Mouse (Mus musculus): ENCODE measurements around the gene Siglecf. TPM values are rescaled to one million over a fixed set of nuclear protein-coding genes. Genes with fewer than 3 reads are reported as not detected.
"Not testable (repeated sequence)": the region's sequence is repeated elsewhere in the genome, so short reads cannot be mapped to it uniquely, and the experiment has no call there.

The Siglecf gene
- total and polyA plus RNA-seq, 3 experiments: 0.24 to 1.5 TPM; not detected in 1

DNA sequence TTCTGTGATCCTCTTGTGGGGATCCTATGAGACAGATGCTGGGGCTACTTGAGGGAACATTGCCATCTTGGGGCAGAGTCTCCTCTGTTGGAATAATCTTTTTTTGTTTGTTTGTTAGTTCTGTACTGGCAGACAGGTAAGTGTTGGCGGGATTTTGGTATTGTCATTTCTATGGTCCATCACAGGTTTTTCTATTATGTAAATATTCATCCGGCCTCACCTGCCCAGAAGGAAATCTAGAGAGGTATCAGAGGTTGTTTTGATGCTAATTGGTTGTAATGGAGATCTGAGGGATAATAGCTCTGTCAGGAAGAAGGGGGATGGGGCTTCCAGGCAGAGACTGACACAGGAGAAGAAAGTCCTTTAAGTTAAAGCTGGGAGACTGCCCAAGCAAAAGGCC is 7.1 kb upstream of the Siglecf start:
- DNase-seq (ENCODE audit: low spot score): no peak
- no peaks in the 10 kb centered on the region for H3K36me3 ChIP-seq (replicated peaks)
- H3K9me3 ChIP-seq (replicated peaks): no peaks in the 10 kb centered on the region
- TF ChIP-seq TAL1 (conservative IDR thresholded peaks at IDR 0.05; ENCODE audit: low read depth, low read length) (no peak), CTCF (IDR thresholded peaks at IDR 0.05; ENCODE audit: low read depth, low read length) (no peak), GATA1 (IDR thresholded peaks at IDR 0.05; ENCODE audit: borderline replicate concordance, low read length) (no peak), GATA2 (IDR thresholded peaks at IDR 0.05; ENCODE audit: borderline replicate concordance, low read depth, low read length) (no peak), POLR2AphosphoS5 (IDR thresholded peaks at IDR 0.05; ENCODE audit: insufficient replicate concordance, low read depth, low read length) (no peak)
- peaks cover 5% of the 10 kb centered on the region for H3K4me1 ChIP-seq (ENCODE audit: insufficient read depth, low read depth, low read length)
- H3K4me3 ChIP-seq (ENCODE audit: low read depth, low read length): no peak overlapping the region
- peaks cover 5% of the 10 kb centered on the region for H3K27me3 ChIP-seq (ENCODE audit: insufficient read depth, low read length)
- ATAC-seq (ENCODE audit: extremely low read depth, insufficient number of reproducible peaks, low FRiP score, poor library complexity, severe bottlenecking): no peak

DNA sequence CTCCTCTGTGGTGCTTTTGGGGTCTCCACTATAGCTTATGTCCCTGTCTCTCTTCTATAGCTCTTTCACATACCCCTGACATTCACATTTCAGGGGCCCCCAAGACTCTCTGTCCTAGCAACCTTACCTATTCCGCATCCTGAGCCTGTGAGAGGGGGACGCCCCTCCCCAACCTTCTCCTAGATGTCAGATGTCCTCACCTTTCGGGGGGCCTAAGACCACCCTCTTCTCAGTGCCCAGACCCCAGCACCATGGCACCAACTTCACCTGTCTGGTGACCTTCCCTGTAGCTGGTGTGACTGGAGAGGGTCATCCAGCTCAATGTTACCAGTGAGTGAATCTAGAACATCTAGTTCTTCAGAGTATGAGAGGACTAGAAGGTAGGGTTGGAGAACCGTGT is 6.7 kb upstream of the Siglecf start:
- no peaks in the 10 kb centered on the region for H3K9me3 ChIP-seq (replicated peaks)
- DNase-seq (ENCODE audit: low spot score): no peak
- peaks cover 5% of the 10 kb centered on the region for H3K4me1 ChIP-seq (ENCODE audit: insufficient read depth, low read depth, low read length)
- ATAC-seq (ENCODE audit: extremely low read depth, insufficient number of reproducible peaks, low FRiP score, poor library complexity, severe bottlenecking): no peak
- H3K4me3 ChIP-seq (ENCODE audit: low read depth, low read length): no peak overlapping the region
- TF ChIP-seq CTCF (IDR thresholded peaks at IDR 0.05; ENCODE audit: low read depth, low read length) (no peak), GATA1 (IDR thresholded peaks at IDR 0.05; ENCODE audit: borderline replicate concordance, low read length) (no peak), GATA2 (IDR thresholded peaks at IDR 0.05; ENCODE audit: borderline replicate concordance, low read depth, low read length) (no peak), POLR2AphosphoS5 (IDR thresholded peaks at IDR 0.05; ENCODE audit: insufficient replicate concordance, low read depth, low read length) (no peak), TAL1 (conservative IDR thresholded peaks at IDR 0.05; ENCODE audit: low read depth, low read length) (no peak)
- no peaks in the 10 kb centered on the region for H3K36me3 ChIP-seq (replicated peaks)
- H3K27me3 ChIP-seq (ENCODE audit: insufficient read depth, low read length): peaks cover 5% of the 10 kb centered on the region

DNA sequence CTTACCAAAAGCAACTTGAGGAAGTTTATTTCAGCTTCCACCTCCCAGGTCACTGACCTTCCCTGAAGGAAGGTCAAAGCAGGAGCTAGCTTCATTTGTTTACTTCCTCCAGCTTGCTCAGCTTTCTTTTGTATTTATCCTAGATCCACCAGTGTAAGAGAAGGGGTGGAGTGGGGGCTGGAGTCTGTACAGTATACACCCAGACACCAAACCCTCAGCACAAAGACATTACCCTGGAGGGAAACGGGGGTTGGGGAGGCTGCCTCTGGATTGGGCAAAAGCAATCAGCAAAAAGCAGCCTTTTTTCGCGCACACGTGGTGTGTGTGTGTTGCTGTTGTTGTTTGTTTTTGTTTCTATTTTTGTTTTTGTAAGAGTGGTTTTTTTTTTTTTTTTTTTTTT is 5.0 kb upstream of the Siglecf start:
- no peak overlapping the region for H3K4me3 ChIP-seq (ENCODE audit: low read depth, low read length)
- H3K27me3 ChIP-seq (ENCODE audit: insufficient read depth, low read length): peaks cover 5% of the 10 kb centered on the region
- no peak for DNase-seq (ENCODE audit: low spot score)
- TF ChIP-seq TAL1 (conservative IDR thresholded peaks at IDR 0.05; ENCODE audit: low read depth, low read length): no peak
- TF ChIP-seq CTCF (IDR thresholded peaks at IDR 0.05; ENCODE audit: low read depth, low read length): no peak
- no peak for TF ChIP-seq POLR2AphosphoS5 (IDR thresholded peaks at IDR 0.05; ENCODE audit: insufficient replicate concordance, low read depth, low read length)
- no peak for TF ChIP-seq GATA2 (IDR thresholded peaks at IDR 0.05; ENCODE audit: borderline replicate concordance, low read depth, low read length)
- TF ChIP-seq GATA1 (IDR thresholded peaks at IDR 0.05; ENCODE audit: borderline replicate concordance, low read length): no peak
- no peak for ATAC-seq (ENCODE audit: extremely low read depth, insufficient number of reproducible peaks, low FRiP score, poor library complexity, severe bottlenecking)
- H3K9me3 ChIP-seq (replicated peaks): no peaks in the 10 kb centered on the region
- peaks cover 5% of the 10 kb centered on the region for H3K4me1 ChIP-seq (ENCODE audit: insufficient read depth, low read depth, low read length)
- H3K36me3 ChIP-seq (replicated peaks): no peaks in the 10 kb centered on the region

DNA sequence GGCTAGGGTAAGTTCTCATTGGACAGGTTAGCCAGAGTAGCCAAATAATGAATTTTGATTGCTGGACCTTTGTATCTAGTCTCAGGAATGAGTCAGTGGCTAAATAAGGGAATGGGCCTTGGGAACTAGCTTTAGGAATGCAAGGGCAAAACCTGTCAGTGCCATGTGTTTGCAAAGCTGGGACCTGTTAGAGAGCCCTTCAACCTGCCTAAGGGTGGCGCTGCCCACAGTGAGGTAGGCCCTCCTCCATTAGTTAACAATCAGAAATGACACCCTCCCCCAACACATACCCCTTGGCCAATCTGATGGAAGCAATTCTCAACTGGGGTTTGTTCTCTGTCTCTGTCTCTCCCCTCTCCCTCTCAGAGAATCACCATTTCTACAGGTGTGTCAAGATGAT is 4.6 kb upstream of the Siglecf start:
- ATAC-seq (ENCODE audit: extremely low read depth, insufficient number of reproducible peaks, low FRiP score, poor library complexity, severe bottlenecking) (no peak), DNase-seq (ENCODE audit: low spot score) (no peak)
- no peak overlapping the region for H3K4me3 ChIP-seq (ENCODE audit: low read depth, low read length)
- no peaks in the 10 kb centered on the region for H3K9me3 ChIP-seq (replicated peaks)
- H3K4me1 ChIP-seq (ENCODE audit: insufficient read depth, low read depth, low read length): peaks cover 5% of the 10 kb centered on the region
- no peak for TF ChIP-seq GATA2 (IDR thresholded peaks at IDR 0.05; ENCODE audit: borderline replicate concordance, low read depth, low read length)
- no peak for TF ChIP-seq GATA1 (IDR thresholded peaks at IDR 0.05; ENCODE audit: borderline replicate concordance, low read length)
- no peak for TF ChIP-seq POLR2AphosphoS5 (IDR thresholded peaks at IDR 0.05; ENCODE audit: insufficient replicate concordance, low read depth, low read length)
- TF ChIP-seq CTCF (IDR thresholded peaks at IDR 0.05; ENCODE audit: low read depth, low read length): no peak
- TF ChIP-seq TAL1 (conservative IDR thresholded peaks at IDR 0.05; ENCODE audit: low read depth, low read length): no peak
- H3K36me3 ChIP-seq (replicated peaks): no peaks in the 10 kb centered on the region
- H3K27me3 ChIP-seq (ENCODE audit: insufficient read depth, low read length): peaks cover 5% of the 10 kb centered on the region

- not testable (repeated sequence) for H3K36me3 ChIP-seq (replicated peaks); ATAC-seq (ENCODE audit: extremely low read depth, insufficient number of reproducible peaks, low FRiP score, poor library complexity, severe bottlenecking); H3K4me3 ChIP-seq (ENCODE audit: low read depth, low read length); DNase-seq (ENCODE audit: low spot score); H3K4me1 ChIP-seq (ENCODE audit: insufficient read depth, low read depth, low read length); H3K27me3 ChIP-seq (ENCODE audit: insufficient read depth, low read length); H3K9me3 ChIP-seq (replicated peaks)
These were observed 1.5 kb upstream of the Siglecf start for GRCm38 (mm10) chr7:43349623-43350022.

DNA sequence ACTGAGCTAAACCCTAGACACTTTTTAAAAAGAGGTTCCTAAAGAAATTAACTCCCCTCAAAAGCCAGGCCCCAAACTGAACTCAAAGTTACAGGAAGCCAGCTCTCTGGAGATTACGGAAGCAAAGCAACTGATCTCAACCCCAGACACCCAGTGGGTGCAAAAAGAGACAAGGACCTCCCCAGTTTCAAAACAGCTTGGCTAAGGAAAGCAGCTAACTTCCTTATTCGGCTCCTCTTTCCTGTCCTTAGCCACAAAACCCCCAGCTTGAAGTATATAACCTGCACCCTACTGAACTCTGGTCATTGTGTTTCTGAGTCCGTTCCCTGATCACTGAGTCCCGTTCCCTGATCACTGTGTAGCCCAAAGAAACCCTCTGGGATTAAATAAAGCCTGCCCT is 2.0 kb downstream of the Siglecf start:
- Histone ChIP-seq H3K36me3 (replicated peaks) (no peaks in the 10 kb centered on the region), H3K4me1 (ENCODE audit: insufficient read depth, low read depth, low read length) (no peaks in the 10 kb centered on the region), H3K4me3 (ENCODE audit: low read depth, low read length) (no peak overlapping the region), H3K9me3 (replicated peaks) (no peaks in the 10 kb centered on the region), H3K27me3 (ENCODE audit: insufficient read depth, low read length) (no peaks in the 10 kb centered on the region)
- TF ChIP-seq GATA1 (IDR thresholded peaks at IDR 0.05; ENCODE audit: borderline replicate concordance, low read length) (no peak), CTCF (IDR thresholded peaks at IDR 0.05; ENCODE audit: low read depth, low read length) (no peak), TAL1 (conservative IDR thresholded peaks at IDR 0.05; ENCODE audit: low read depth, low read length) (no peak), GATA2 (IDR thresholded peaks at IDR 0.05; ENCODE audit: borderline replicate concordance, low read depth, low read length) (no peak), POLR2AphosphoS5 (IDR thresholded peaks at IDR 0.05; ENCODE audit: insufficient replicate concordance, low read depth, low read length) (no peak)
- no peak for ATAC-seq (ENCODE audit: extremely low read depth, insufficient number of reproducible peaks, low FRiP score, poor library complexity, severe bottlenecking)
- no peak for DNase-seq (ENCODE audit: low spot score)

DNA sequence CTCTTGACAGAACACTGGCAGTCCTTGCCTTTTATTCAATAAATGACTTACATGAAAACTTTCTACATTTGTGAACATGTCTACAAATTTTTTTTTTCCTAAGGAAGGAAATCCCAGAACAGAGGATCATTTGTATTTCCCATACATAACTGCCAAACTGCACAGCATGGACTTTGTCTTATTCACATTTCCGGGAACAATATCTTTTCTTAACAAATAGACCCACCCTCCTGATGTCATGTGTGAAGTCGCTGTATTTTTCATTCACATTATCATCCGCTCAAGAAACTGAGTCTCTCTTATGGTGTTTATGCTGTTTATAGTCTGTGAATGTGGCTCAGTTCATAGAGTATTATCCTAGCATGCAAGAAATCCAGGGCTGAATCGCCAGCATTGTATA is 2.6 kb downstream of the Siglecf start:
- Histone ChIP-seq H3K4me3 (ENCODE audit: low read depth, low read length) (no peak overlapping the region), H3K4me1 (ENCODE audit: insufficient read depth, low read depth, low read length) (no peaks in the 10 kb centered on the region), H3K36me3 (replicated peaks) (no peaks in the 10 kb centered on the region), H3K9me3 (replicated peaks) (no peaks in the 10 kb centered on the region), H3K27me3 (ENCODE audit: insufficient read depth, low read length) (no peaks in the 10 kb centered on the region)
- no peak for DNase-seq (ENCODE audit: low spot score)
- no peak for TF ChIP-seq POLR2AphosphoS5 (IDR thresholded peaks at IDR 0.05; ENCODE audit: insufficient replicate concordance, low read depth, low read length)
- TF ChIP-seq CTCF (IDR thresholded peaks at IDR 0.05; ENCODE audit: low read depth, low read length): no peak
- no peak for TF ChIP-seq GATA2 (IDR thresholded peaks at IDR 0.05; ENCODE audit: borderline replicate concordance, low read depth, low read length)
- TF ChIP-seq GATA1 (IDR thresholded peaks at IDR 0.05; ENCODE audit: borderline replicate concordance, low read length): no peak
- no peak for TF ChIP-seq TAL1 (conservative IDR thresholded peaks at IDR 0.05; ENCODE audit: low read depth, low read length)
- no peak for ATAC-seq (ENCODE audit: extremely low read depth, insufficient number of reproducible peaks, low FRiP score, poor library complexity, severe bottlenecking)
